Mouse (Mus musculus) neural tube, embryonic 11.5 days (tissue): Measurements from ENCODE around the gene Defb22. TPM values are rescaled to one million over a fixed set of nuclear protein-coding genes. Genes with fewer than 3 reads are reported as not detected.

ENCODE experiments used
- ATAC-seq: fragments of 200-750 bp; cut with Nextera tagmentation; 2 replicates; pipeline ENCODE4 v1.8.0; 2017; ENCODE audit warnings: moderate number of reproducible peaks, mild to moderate bottlenecking, moderate TSS enrichment, moderate library complexity; ENCODE audit not compliant: insufficient read depth, low FRiP score, low TSS enrichment
- DNase-seq: peaks from one replicate; pipeline ENCODE4 v3.0.0-alpha.2; 2015; ENCODE audit warnings: low spot score
- H3K27ac ChIP-seq: fragments of 300-500 bp; sonication (generic); 2 replicates; pipeline ENCODE4 v1.5.1; 2014; ENCODE audit warnings: low read depth, mild to moderate bottlenecking, low read length
- H3K27me3 ChIP-seq: fragments of 300-500 bp; sonication (generic); 2 replicates; pipeline ENCODE4 v1.6.1; 2014; ENCODE audit warnings: mild to moderate bottlenecking, low read length, mixed read lengths; ENCODE audit not compliant: control insufficient read depth, insufficient read depth
- H3K36me3 ChIP-seq: fragments of 300-500 bp; sonication (generic); 2 replicates; pipeline ENCODE4 v1.6.1; 2014; ENCODE audit warnings: mild to moderate bottlenecking, low read length, moderate library complexity, mixed read lengths; ENCODE audit not compliant: control insufficient read depth, insufficient read depth
- H3K4me1 ChIP-seq: fragments of 300-500 bp; sonication (generic); 2 replicates; pipeline ENCODE4 v1.6.1; 2014; ENCODE audit warnings: low read length, mixed read lengths; ENCODE audit not compliant: control insufficient read depth, insufficient read depth
- H3K4me2 ChIP-seq: fragments of 300-500 bp; sonication (generic); 2 replicates; pipeline ENCODE4 v1.6.1; 2014; ENCODE audit warnings: low read depth, mild to moderate bottlenecking, moderate library complexity
- H3K4me3 ChIP-seq: fragments of 300-500 bp; sonication (generic); 2 replicates; pipeline ENCODE4 v1.5.1; 2014; ENCODE audit warnings: low read depth, low read length
- H3K9ac ChIP-seq: fragments of 300-500 bp; sonication (generic); 2 replicates; pipeline ENCODE4 v1.6.1; 2014; ENCODE audit warnings: mild to moderate bottlenecking, low read length
- H3K9me3 ChIP-seq: fragments of 300-500 bp; sonication (generic); 2 replicates; pipeline ENCODE4 v1.6.1; 2016; ENCODE audit warnings: low read length; ENCODE audit not compliant: control insufficient read depth
- WGBS: fragments of 180-500 bp; shearing (Covaris S2); extraction: QIAGEN DNeasy Blood & Tissue Kit; methylation state at CpG from one replicate; pipeline ENCODE4 v1.1.7; 2014; 5-methylcytosine and 5-hydroxymethylcytosine counted together
- polyA plus RNA-seq: library from polyadenylated mRNA; unstranded; fragments of >200 nt; fragmentation: Nextera tagmentation; extraction: Ambion mirVana; gene quantifications from 2 replicates; pipeline ENCODE4 v1.2.1, GENCODE M21; 2014

The Defb22 gene
- polyA plus RNA-seq, 1 experiment from 2014 or later: not detected

- ATAC-seq: no peak
- no peaks in the 10 kb centered on the region for H3K9me3 ChIP-seq
- no peaks in the 10 kb centered on the region for H3K4me1 ChIP-seq
- no peak overlapping the region for H3K4me3 ChIP-seq
- no peaks in the 10 kb centered on the region for H3K36me3 ChIP-seq
- no peak overlapping the region for H3K27ac ChIP-seq
- H3K4me2 ChIP-seq: no peak overlapping the region
- no peak overlapping the region for H3K9ac ChIP-seq
- H3K27me3 ChIP-seq: no peaks in the 10 kb centered on the region
- DNase-seq: no peak
- WGBS: 75% methylated on average over 2 of the region's 2 CpGs
Measured at GRCm38 (mm10) chr2:152487024-152487423, 2.9 kb downstream of the Defb22 start.

- ATAC-seq (no peak), DNase-seq (no peak)
- Histone ChIP-seq H3K27ac (no peak overlapping the region), H3K4me2 (no peak overlapping the region), H3K27me3 (no peaks in the 10 kb centered on the region), H3K4me1 (no peaks in the 10 kb centered on the region), H3K36me3 (no peaks in the 10 kb centered on the region), H3K4me3 (no peak overlapping the region), H3K9ac (no peak overlapping the region), H3K9me3 (no peaks in the 10 kb centered on the region)
- WGBS: 88% methylated on average over 7 of the region's 7 CpGs
Measured at GRCm38 (mm10) chr2:152481726-152482125, 8.2 kb downstream of the Defb22 start.

- H3K9ac ChIP-seq: no peak overlapping the region
- no peak overlapping the region for H3K27ac ChIP-seq
- H3K9me3 ChIP-seq: no peaks in the 10 kb centered on the region
- H3K4me2 ChIP-seq: no peak overlapping the region
- no peaks in the 10 kb centered on the region for H3K4me1 ChIP-seq
- H3K27me3 ChIP-seq: no peaks in the 10 kb centered on the region
- DNase-seq: no peak
- WGBS: 87% methylated on average over 3 of the region's 3 CpGs
- no peak for ATAC-seq
- H3K36me3 ChIP-seq: no peaks in the 10 kb centered on the region
- H3K4me3 ChIP-seq: no peak overlapping the region
Measured at GRCm38 (mm10) chr2:152480881-152481280, 9.1 kb downstream of the Defb22 start.

- Histone ChIP-seq H3K9ac (no peak within 1 kb of the TSS), H3K36me3 (no peaks in the 10 kb centered on the region), H3K27me3 (no peaks in the 10 kb centered on the region), H3K4me1 (no peaks in the 10 kb centered on the region), H3K4me2 (no peak within 1 kb of the TSS), H3K27ac (no peak within 1 kb of the TSS), H3K4me3 (no peak within 1 kb of the TSS), H3K9me3 (no peaks in the 10 kb centered on the region)
- no peak for DNase-seq
- ATAC-seq: no peak
- WGBS: 63% methylated on average over 2 of the region's 2 CpGs
Measured at GRCm38 (mm10) chr2:152476763-152477162, 13.2 kb downstream of the Defb22 start, which contains the start of gene Defb20. TSS of gene Defb20 (plus strand) at chr2:152477063.

- no peak overlapping the region for H3K4me2 ChIP-seq
- DNase-seq: no peak
- no peak for ATAC-seq
- no peaks in the 10 kb centered on the region for H3K27me3 ChIP-seq
- no peak overlapping the region for H3K4me3 ChIP-seq
- no peaks in the 10 kb centered on the region for H3K9me3 ChIP-seq
- no peaks in the 10 kb centered on the region for H3K36me3 ChIP-seq
- H3K4me1 ChIP-seq: no peaks in the 10 kb centered on the region
- H3K9ac ChIP-seq: no peak overlapping the region
- 30% methylated on average over 3 of the region's 3 CpGs for WGBS
- H3K27ac ChIP-seq: no peak overlapping the region
Measured at GRCm38 (mm10) chr2:152472434-152472833, 17.5 kb downstream of the Defb22 start.

- Histone ChIP-seq H3K9ac (no peak overlapping the region), H3K36me3 (no peaks in the 10 kb centered on the region), H3K4me1 (no peaks in the 10 kb centered on the region), H3K4me2 (no peak overlapping the region), H3K4me3 (no peak overlapping the region), H3K27ac (no peak overlapping the region), H3K27me3 (no peaks in the 10 kb centered on the region), H3K9me3 (no peaks in the 10 kb centered on the region)
- 37% methylated on average over 7 of the region's 7 CpGs for WGBS
- ATAC-seq (no peak), DNase-seq (peak; percentile 19)
Measured at GRCm38 (mm10) chr2:152470973-152471372, 19.0 kb downstream of the Defb22 start.

- 84% methylated on average over 3 of the region's 3 CpGs for WGBS
- ATAC-seq (no peak), DNase-seq (no peak)
- H3K4me3 ChIP-seq: no peak within 1 kb of the TSS
- H3K4me2 ChIP-seq: no peak within 1 kb of the TSS
- no peak within 1 kb of the TSS for H3K9ac ChIP-seq
- no peaks in the 10 kb centered on the region for H3K4me1 ChIP-seq
- H3K27ac ChIP-seq: no peak within 1 kb of the TSS
- H3K9me3 ChIP-seq: no peaks in the 10 kb centered on the region
- no peaks in the 10 kb centered on the region for H3K27me3 ChIP-seq
- no peaks in the 10 kb centered on the region for H3K36me3 ChIP-seq
Measured at GRCm38 (mm10) chr2:152464570-152465150, 25.3 kb downstream of the Defb22 start, which contains the start of gene Defb23. TSS of gene Defb23 (minus strand) at chr2:152464620.

- Histone ChIP-seq H3K4me2 (no peak overlapping the region), H3K9ac (no peak overlapping the region), H3K36me3 (no peaks in the 10 kb centered on the region), H3K4me3 (no peak overlapping the region), H3K27me3 (no peaks in the 10 kb centered on the region), H3K27ac (no peak overlapping the region), H3K9me3 (no peaks in the 10 kb centered on the region), H3K4me1 (no peaks in the 10 kb centered on the region)
- DNase-seq (no peak), ATAC-seq (no peak)
- 58% methylated on average over 13 of the region's 13 CpGs for WGBS
Measured at GRCm38 (mm10) chr2:152459241-152459640, 30.7 kb downstream of the Defb22 start.

GRCm38 (mm10) chr2:152452101-152452781 lies 37.7 kb downstream of the Defb22 start:
- H3K4me3 ChIP-seq: no peak overlapping the region
- no peaks in the 10 kb centered on the region for H3K27me3 ChIP-seq
- no peaks in the 10 kb centered on the region for H3K36me3 ChIP-seq
- no peak for DNase-seq
- no peaks in the 10 kb centered on the region for H3K9me3 ChIP-seq
- no peaks in the 10 kb centered on the region for H3K4me1 ChIP-seq
- no peak for ATAC-seq
- H3K27ac ChIP-seq: no peak overlapping the region
- WGBS: 61% methylated on average over 4 of the region's 4 CpGs
- no peak overlapping the region for H3K9ac ChIP-seq
- no peak overlapping the region for H3K4me2 ChIP-seq
